Mouse (Mus musculus): ENCODE results near the gene Dlgap1. TPM values are rescaled to one million over a fixed set of nuclear protein-coding genes. Genes with fewer than 3 reads are reported as not detected.
A peak's percentile ranks its signal among the peaks of the same experiment; 100 is the strongest.

Dlgap1 gene
- total RNA-seq, 1 experiment from 2014 or later: 26.8 TPM

- DNase-seq: peak; percentile 55
These were observed 877.3 kb downstream of the Dlgap1 start for GRCm38 (mm10) chr17:70846111-70846644.

GRCm38 (mm10) chr17:70847086-70847485 lies 878.2 kb downstream of the Dlgap1 start:
- DNase-seq: peak; percentile 75

- DNase-seq: no peak
These were observed 879.1 kb downstream of the Dlgap1 start for GRCm38 (mm10) chr17:70847751-70848510.

GRCm38 (mm10) chr17:70848511-70849398 lies 879.9 kb downstream of the Dlgap1 start:
- peak; percentile 76 for DNase-seq

- peak; percentile 97 for DNase-seq
These were observed 880.7 kb downstream of the Dlgap1 start for GRCm38 (mm10) chr17:70849399-70850232.

DNA sequence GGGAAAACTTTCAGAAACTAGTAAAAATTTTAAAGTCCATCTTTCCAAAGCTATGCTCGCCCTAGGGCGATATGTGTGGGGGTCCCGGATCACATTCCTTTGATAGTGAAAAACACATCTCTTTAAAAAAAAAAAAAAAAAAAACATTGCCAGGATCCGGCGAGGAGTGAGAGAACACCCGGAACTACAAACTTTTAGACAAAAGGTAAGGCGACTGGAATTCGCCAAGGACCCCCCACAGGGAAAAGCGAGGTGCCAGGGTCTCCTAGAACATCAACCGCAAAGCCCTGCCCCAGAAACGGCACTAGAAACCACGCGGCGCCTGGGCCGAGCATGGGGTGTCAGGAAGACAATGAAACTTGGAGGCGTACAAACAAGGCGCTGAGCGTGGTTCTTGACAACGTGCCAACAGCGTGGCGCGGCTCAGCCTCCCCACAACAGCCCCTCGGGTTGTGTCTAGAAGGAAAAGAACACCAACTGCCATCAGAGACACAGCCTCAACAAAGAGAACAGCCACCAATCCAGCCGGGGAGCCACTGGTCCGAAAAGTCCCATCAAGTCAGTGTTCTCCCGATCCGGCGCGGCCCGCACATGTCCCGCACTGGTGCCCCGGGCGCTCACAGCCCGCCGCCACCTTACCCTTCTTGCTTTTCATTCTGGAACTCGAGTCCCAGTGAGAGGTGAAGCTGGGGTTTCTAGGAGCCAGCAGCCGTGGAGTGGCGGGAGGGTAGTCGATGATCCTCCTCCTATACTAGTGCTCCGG lies 881.5 kb downstream of the Dlgap1 start:
- DNase-seq: peak; percentile 77

DNA sequence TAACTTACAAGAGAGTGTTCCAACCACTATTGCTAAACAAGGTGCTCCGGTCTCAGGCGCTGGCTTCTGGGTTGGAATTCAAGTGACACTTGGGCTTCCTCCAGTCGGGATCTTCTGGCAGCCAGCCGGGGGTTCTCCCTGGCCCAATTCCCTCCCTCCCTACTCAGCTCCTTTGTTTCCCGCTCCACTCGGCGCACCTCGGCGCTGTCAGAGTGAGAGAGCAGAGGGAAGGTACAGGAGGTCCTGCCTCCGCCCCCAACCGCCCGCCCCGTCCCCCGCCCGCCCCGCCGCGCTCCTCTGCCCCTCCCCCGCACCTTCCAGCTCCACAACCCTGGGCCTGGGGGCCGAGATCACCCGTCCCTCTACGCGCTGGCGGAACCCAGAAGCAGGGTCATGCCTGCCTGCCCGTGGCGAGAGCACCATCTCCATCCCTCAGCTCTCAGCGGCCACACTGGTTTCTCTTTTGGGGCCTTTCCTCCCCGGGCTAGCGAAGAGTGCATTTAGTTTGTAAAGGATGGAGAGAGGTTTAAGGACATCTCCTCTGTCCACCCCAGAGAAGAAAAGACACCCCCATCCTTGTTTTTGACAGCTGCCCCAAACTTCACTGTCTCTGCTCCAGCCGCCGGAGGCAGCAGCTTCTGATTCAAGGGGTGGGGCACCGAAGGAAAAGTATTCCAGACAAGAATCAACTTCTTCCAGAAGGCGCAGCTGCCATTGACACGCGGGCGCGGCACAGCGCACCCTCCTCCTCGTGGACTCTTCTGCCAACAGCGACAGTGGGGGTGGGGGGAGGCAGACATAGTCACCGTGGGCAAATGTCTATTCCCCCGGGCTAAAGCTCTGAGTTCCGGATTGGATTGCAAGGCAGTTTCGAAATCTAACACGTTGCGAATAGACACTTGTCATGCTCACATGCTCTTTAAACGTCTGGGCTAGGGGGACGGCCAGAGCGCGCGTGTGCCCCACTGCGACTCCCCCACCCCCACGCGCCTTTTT lies 882.4 kb downstream of the Dlgap1 start:
- peak; percentile 88 for DNase-seq

- DNase-seq: peak; percentile 81
These were observed 883.3 kb downstream of the Dlgap1 start for GRCm38 (mm10) chr17:70852011-70852685.

- peak; percentile 93 for DNase-seq
These were observed 884.0 kb downstream of the Dlgap1 start for GRCm38 (mm10) chr17:70852686-70853386.

DNA sequence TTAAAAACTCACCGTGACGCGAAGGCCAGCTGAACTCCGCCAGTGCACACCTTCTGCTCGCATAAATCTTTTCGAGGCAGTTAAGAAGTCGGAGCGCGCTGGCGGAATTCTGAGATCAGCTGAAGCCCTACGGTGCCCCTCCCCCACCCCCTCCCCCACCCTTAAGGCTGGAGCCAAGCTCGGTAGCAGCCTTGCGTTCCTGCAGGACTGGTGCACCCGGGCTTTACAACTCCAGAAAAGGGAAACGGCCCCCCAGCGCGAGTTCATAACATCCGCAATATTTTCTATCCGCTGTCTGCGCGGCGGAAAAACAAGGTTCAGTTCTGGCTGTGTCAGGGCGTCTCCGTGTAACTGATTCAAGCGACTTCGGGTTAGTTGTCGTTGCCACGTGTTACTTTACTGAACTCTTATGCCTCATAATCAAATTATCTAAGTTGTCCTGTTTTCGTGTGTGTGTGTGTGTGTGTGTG lies 884.6 kb downstream of the Dlgap1 start, which contains the start of gene Tgif1:
TSS of gene Tgif1 (minus strand) at position 111 of the 470 bp plus-strand sequence.
- peak; percentile 79 for DNase-seq

DNA sequence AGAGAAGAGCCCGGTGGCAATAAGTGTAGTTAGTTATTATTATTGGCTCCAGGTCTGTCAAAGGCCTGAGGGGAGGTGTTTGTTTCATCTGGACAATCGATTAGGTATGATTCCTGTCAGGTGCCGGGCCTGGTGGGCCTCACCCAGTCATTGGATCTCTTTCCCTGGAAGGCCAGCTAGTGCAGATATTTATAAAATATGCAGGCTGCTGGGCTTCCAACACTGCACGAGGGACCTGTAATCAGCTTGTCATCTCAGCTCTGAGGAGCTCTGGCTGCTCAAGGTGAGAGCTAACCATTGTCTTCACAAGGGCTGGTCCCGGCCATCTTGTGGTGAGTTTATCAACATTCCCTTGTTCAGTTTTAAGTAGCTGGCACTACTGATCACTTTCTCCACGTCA lies 885.1 kb downstream of the Dlgap1 start:
- no peak for DNase-seq

GRCm38 (mm10) chr17:70856871-70857415 lies 888.1 kb downstream of the Dlgap1 start:
- DNase-seq: peak; percentile 48

GRCm38 (mm10) chr17:70858814-70859213 lies 889.9 kb downstream of the Dlgap1 start:
- DNase-seq: no peak

DNA sequence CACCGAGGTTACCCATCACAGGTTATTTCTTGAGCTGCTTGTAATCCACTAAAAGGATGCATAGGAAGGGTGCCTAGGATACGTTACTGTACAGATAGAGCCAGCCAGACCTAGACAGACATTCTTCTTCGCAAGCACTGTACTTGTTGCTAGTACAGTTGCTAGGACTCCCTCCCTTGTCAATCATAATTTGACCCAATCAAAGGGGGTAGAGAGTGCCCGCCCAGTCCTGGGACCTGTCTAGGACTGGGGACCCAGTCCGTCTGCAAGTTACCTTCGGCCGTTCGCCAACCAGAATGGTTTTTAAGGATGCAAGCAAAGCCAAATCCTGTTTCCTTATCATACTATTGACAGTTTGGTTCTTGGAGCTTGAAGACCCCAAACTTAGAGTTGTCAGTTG lies 895.2 kb downstream of the Dlgap1 start:
- no peak for DNase-seq

GRCm38 (mm10) chr17:70864645-70865044 lies 895.8 kb downstream of the Dlgap1 start:
- no peak for DNase-seq

DNA sequence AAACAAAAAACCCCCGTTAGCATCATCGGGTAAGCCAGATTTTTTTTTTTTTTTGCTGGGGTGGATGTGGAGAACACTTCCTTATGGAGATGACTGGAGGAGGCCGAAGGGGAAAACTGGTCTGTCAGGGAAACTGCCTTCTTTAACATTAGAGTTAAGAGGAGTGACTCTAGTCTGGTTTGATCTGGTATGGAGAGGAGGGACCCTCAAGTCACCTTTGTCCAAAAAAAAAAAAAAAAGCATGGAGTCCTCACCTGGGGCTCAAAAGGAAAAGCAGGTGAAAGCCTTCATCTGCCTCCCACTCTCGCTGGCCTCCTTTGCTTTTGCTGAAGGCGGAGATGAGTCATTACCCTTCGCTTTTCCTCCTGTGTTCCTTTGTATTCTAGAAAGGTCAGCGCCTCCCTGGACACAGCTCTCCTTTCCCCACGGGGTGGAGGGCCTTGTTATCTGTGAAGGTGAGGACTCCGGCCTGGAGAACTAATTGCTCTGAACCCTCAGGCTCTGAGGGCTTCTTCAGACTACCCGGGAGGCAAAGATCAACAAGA lies 896.3 kb downstream of the Dlgap1 start:
- DNase-seq: no peak

DNA sequence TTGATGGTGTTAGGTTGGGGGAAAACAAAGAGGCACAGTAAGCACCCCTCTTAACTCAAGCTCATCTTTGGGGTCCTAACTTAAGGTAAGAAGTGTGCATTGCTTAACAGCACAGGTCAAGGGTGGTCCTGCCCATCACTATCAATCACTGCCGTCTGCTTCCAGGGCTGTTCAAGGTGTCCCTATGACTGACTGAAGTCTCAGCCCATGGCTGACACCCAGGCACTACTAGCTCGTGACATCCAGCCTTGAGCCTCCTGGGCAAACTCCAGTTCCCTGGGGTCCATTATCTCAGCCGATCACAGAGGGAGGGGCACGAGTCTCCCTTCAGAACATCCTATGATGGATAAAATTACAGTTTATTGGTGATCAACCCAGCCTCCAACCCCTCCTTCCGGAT lies 897.2 kb downstream of the Dlgap1 start:
- DNase-seq: no peak

All from adrenal gland, postnatal 14 days (tissue).